Mouse (Mus musculus) neural tube, embryonic 12.5 days (tissue): ENCODE data around the gene Chrna10. TPM values are rescaled to one million over a fixed set of nuclear protein-coding genes. Genes with fewer than 3 reads are reported as not detected.

Experiments used
- ATAC-seq: fragments of 200-750 bp; cut with Nextera tagmentation; 2 replicates; pipeline ENCODE4 v1.8.0; 2017; ENCODE audit warnings: low read depth, mild to moderate bottlenecking, moderate TSS enrichment, moderate library complexity; ENCODE audit not compliant: low FRiP score
- H3K27ac ChIP-seq: fragments of 300-500 bp; sonication (generic); 2 replicates; pipeline ENCODE4 v1.5.1; 2016
- H3K27me3 ChIP-seq: fragments of 300-500 bp; sonication (generic); replicated peaks from 2 replicates; pipeline ENCODE4 v1.6.1; 2016; ENCODE audit warnings: mild to moderate bottlenecking
- H3K36me3 ChIP-seq: fragments of 300-500 bp; sonication (generic); 2 replicates; pipeline ENCODE4 v1.6.1; 2016; ENCODE audit warnings: mild to moderate bottlenecking
- H3K4me1 ChIP-seq: fragments of 300-500 bp; sonication (generic); 2 replicates; pipeline ENCODE4 v1.6.1; 2016
- H3K4me2 ChIP-seq: fragments of 300-500 bp; sonication (generic); replicated peaks from 2 replicates; pipeline ENCODE4 v1.6.1; 2016; ENCODE audit warnings: mild to moderate bottlenecking
- H3K4me3 ChIP-seq: fragments of 300-500 bp; sonication (generic); 2 replicates; pipeline ENCODE4 v1.5.1; 2016
- H3K9ac ChIP-seq: fragments of 300-500 bp; sonication (generic); 2 replicates; pipeline ENCODE4 v1.6.1; 2016; ENCODE audit warnings: mild to moderate bottlenecking
- H3K9me3 ChIP-seq: fragments of 300-500 bp; sonication (generic); 2 replicates; pipeline ENCODE4 v1.6.1; 2016; ENCODE audit warnings: mild to moderate bottlenecking
- WGBS: fragments of 180-500 bp; shearing (Covaris S2); methylation state at CpG from one replicate; pipeline ENCODE4 v1.1.7; 2016; 5-methylcytosine and 5-hydroxymethylcytosine counted together
- polyA plus RNA-seq: library from polyadenylated mRNA; unstranded; fragments of >200 nt; fragmentation: Nextera tagmentation; extraction: Ambion mirVana; gene quantifications from 2 replicates; pipeline ENCODE4 v1.2.1, GENCODE M21; 2016

Gene Chrna10
- polyA plus RNA-seq, 1 experiment from 2014 or later, result not detected

DNA sequence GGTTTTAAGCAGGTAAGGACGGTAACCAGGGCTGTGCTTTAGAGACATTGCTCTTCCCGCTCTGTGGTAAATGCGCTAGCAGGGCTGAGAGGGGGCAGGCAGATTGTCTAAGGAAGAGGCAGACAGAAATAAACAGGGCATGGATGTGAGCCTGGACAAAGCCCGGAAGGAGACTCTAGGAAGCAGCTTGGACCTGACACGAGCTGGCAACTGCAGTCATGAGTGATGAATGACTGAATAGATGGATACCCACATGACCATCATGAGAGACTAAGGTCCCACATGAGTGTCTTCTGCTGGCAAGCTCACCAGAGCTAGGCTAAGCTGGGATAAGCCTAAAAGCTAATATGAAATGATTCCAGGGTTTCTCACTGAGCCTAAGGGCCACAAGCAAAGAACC is 12.5 kb downstream of the Chrna10 start:
- Histone ChIP-seq H3K4me2 (no peak overlapping the region), H3K9me3 (no peaks in the 10 kb centered on the region), H3K4me1 (peaks cover 25% of the 10 kb centered on the region), H3K4me3 (no peak overlapping the region), H3K27me3 (no peaks in the 10 kb centered on the region), H3K36me3 (no peaks in the 10 kb centered on the region), H3K27ac (no peak overlapping the region), H3K9ac (no peak overlapping the region)
- 81% methylated on average over 5 of the region's 5 CpGs for WGBS
- no peak for ATAC-seq

DNA sequence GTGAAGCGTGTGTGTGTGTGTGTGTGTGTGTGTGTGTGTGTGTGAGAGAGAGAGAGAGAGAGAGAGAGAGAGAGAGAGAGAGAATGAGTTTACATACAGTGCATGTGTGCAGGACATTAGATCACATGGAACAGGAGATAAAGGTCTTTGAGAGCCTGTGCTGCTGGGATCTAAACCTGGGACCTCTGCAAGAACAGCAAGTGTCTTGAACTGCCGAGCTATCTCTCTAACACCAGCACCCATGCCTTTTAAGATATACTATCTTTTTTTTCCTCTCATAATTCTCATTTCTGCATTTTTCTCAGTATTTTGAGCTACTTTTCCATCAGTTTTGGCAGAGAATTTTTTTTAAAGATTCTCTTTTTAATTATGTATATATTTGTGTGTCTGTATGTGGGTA is 13.1 kb downstream of the Chrna10 start:
- Histone ChIP-seq H3K4me3 (no peak overlapping the region), H3K9ac (no peak overlapping the region), H3K9me3 (no peaks in the 10 kb centered on the region), H3K36me3 (no peaks in the 10 kb centered on the region), H3K4me2 (no peak overlapping the region), H3K27me3 (no peaks in the 10 kb centered on the region), H3K4me1 (peaks cover 25% of the 10 kb centered on the region), H3K27ac (no peak overlapping the region)
- 82% methylated on average over 2 of the region's 2 CpGs for WGBS
- ATAC-seq, result no peak

DNA sequence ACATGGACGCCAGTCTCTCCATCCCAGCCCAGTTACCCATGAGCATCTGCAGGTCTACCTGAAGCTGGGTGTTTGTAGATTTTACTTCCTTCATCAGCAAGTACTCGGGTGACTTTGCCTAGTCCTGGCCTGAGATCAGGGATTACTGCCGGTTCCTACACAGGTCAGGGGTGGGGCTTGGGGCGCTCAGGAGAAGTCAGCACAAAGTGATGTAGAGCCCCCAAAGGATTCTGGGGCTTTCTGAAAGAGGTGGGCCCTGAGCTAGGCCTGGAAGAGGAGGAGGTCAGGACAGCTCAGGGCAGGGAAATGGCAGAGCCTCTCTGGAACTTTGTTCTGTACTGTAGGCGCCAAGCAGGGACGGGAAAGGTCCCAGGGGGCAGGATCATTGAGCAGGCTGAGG is 13.9 kb downstream of the Chrna10 start:
- H3K4me2 ChIP-seq, result no peak overlapping the region
- ATAC-seq, result no peak
- no peaks in the 10 kb centered on the region for H3K36me3 ChIP-seq
- WGBS, result 46% methylated on average over 6 of the region's 6 CpGs
- no peak overlapping the region for H3K27ac ChIP-seq
- no peak overlapping the region for H3K9ac ChIP-seq
- H3K9me3 ChIP-seq, result no peaks in the 10 kb centered on the region
- H3K4me3 ChIP-seq, result no peak overlapping the region
- no peaks in the 10 kb centered on the region for H3K27me3 ChIP-seq
- H3K4me1 ChIP-seq, result peaks cover 25% of the 10 kb centered on the region

DNA sequence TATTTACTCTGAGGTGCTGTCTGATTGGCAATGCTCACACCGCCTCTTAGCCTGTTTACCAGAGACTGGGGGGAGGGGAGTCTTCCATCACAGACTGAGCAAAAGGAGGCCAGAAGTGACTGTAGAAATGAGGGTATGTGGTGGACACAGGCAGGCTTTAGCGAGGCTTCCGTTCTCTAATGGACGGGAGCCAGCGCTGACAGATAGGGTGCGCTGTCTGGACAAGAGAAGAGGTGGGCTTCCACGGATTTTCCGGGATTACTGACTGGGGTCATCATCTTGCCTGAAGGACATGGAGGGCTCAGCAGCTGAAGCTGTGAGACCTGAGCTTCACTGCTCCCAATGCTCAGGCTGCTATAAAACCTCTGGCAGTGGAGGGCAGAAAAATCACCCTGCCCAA is 14.4 kb downstream of the Chrna10 start:
- Histone ChIP-seq H3K27ac (no peak overlapping the region), H3K36me3 (no peaks in the 10 kb centered on the region), H3K4me2 (no peak overlapping the region), H3K9me3 (no peaks in the 10 kb centered on the region), H3K27me3 (no peaks in the 10 kb centered on the region), H3K4me3 (no peak overlapping the region), H3K9ac (no peak overlapping the region), H3K4me1 (peaks cover 25% of the 10 kb centered on the region)
- 38% methylated on average over 8 of the region's 8 CpGs for WGBS
- no peak for ATAC-seq

DNA sequence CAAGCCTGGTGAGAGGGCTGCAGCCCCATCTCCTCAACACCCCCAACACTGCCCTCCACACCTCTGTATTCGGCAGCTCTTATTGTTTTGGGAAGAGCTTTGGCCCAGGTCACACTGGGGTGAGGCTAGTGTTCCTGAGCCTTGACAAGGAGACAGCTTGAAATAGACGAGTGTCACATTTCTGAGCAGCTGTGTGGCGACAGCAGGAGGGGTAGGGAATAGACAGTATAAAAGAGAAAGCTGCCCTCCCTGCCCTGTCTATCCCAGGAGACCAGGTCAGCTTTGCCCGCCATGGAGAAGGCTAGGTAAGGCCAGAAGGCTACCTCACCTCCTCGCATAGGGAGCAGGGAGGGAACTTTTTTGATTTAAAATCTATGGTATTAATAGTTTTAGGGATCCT is 15.1 kb downstream of the Chrna10 start, which contains the start of gene Art1:
TSS of gene Art1 (plus strand) at position 257 of the 400 bp plus-strand sequence.
- ATAC-seq, result no peak
- H3K27ac ChIP-seq, result no peak within 1 kb of the TSS
- H3K4me2 ChIP-seq, result peak within 1 kb of the TSS; percentile 58

DNA sequence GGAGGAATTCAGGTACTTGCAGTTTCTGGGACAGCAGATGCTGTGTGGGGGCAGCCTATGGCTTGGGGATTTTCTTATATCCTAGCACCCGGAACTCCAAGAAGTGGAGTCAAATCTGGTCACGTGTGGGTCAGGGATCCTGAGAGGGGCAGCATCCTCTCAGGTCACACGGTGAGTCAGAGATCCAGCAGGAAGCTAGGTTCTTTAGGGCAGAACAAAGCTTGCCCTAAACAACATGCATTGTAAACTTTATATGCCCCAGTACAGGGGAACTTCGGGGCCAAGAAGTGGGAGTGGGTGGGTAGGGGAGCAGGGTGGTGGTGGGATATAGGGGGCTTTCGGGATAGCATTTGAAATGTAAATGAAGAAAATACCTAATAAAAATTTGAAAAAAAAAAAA is 15.8 kb downstream of the Chrna10 start:
- Histone ChIP-seq H3K9me3 (no peaks in the 10 kb centered on the region), H3K27ac (no peak overlapping the region), H3K4me3 (no peak overlapping the region), H3K36me3 (no peaks in the 10 kb centered on the region), H3K27me3 (no peaks in the 10 kb centered on the region), H3K9ac (no peak overlapping the region), H3K4me1 (peaks cover 19% of the 10 kb centered on the region), H3K4me2 (no peak overlapping the region)
- ATAC-seq, result no peak
- WGBS, result 30% methylated on average over 5 of the region's 5 CpGs

More for the DNA sequence above, 15.1 kb downstream of the Chrna10 start, which contains the start of gene Art1:
- Histone ChIP-seq H3K9me3 (no peaks in the 10 kb centered on the region), H3K36me3 (no peaks in the 10 kb centered on the region), H3K27me3 (no peaks in the 10 kb centered on the region), H3K9ac (no peak within 1 kb of the TSS), H3K4me3 (no peak within 1 kb of the TSS), H3K4me1 (peaks cover 19% of the 10 kb centered on the region)
- 33% methylated on average over 5 of the region's 5 CpGs for WGBS

DNA sequence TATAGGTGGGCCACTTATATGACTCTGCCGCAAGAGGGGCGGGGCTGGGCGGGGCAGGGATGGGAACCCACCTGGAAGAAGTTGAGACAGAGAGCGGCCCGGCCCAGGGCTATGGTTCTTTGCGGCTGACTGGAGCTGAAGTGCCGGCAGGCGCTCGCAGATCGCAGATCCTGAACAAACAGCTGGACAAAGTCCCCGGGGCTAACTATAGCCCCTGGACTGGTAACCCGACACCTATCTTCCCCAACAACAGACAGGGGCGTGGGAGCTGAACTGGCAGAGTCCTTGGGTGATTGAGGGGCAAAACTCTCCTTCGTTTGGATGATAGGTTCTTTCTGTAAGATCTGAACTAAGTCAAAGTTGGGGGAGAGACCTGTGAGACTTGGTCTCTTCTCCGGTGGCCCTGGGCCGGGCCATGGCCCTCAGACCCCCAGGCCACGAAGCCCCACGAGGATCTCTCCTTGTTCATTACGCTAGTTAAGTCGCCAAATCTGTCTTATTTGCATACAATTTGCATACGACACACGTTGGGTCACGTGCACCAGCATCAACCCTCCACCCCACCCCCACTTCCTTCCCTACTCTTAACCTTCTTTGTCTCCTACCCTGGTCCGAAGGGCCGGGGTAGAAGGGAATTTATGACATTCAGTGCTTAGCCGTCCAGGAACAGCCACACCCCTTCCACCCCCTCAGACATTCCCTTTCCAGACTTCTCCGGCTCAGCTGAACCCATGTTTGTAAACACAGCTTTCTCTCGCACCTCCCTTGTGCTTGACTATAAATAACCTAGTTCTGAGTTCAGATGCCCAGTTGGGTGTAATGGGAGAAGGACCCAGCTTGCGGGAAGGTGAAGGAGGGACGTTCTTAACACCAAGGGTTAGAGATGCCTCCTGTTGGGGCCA is 16.6 kb downstream of the Chrna10 start:
- peak; percentile 79 for ATAC-seq
- H3K4me1 ChIP-seq, result peaks cover 19% of the 10 kb centered on the region
- no peaks in the 10 kb centered on the region for H3K36me3 ChIP-seq
- H3K4me2 ChIP-seq, result peak overlapping the region; percentile 58
- no peak overlapping the region for H3K27ac ChIP-seq
- no peaks in the 10 kb centered on the region for H3K27me3 ChIP-seq
- no peak overlapping the region for H3K9ac ChIP-seq
- 3% methylated on average over 30 of the region's 30 CpGs for WGBS
- H3K4me3 ChIP-seq, result no peak overlapping the region
- no peaks in the 10 kb centered on the region for H3K9me3 ChIP-seq

DNA sequence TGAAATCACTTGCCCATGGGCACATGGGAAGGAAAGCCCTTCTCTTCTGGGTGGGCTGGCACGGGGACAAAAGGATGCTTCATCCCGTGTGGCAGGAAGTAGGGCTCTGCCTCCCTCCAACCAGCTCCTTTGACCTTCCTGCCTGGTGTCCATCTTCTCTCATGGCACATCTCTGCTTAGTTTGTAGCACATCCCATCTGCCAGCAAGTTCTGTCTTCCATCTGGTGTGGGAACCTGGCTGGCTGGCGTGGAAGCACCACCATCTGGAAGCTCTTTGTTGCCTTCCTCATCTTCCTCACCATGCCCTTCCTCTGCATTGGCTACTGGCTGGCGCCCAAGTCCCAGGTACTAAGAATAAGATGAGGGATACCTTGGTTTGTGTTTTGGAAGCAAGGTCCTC is 29.3 kb downstream of the Chrna10 start:
- peaks cover 40% of the 10 kb centered on the region for H3K36me3 ChIP-seq
- 86% methylated on average over 4 of the region's 4 CpGs for WGBS
- no peak for ATAC-seq

DNA sequence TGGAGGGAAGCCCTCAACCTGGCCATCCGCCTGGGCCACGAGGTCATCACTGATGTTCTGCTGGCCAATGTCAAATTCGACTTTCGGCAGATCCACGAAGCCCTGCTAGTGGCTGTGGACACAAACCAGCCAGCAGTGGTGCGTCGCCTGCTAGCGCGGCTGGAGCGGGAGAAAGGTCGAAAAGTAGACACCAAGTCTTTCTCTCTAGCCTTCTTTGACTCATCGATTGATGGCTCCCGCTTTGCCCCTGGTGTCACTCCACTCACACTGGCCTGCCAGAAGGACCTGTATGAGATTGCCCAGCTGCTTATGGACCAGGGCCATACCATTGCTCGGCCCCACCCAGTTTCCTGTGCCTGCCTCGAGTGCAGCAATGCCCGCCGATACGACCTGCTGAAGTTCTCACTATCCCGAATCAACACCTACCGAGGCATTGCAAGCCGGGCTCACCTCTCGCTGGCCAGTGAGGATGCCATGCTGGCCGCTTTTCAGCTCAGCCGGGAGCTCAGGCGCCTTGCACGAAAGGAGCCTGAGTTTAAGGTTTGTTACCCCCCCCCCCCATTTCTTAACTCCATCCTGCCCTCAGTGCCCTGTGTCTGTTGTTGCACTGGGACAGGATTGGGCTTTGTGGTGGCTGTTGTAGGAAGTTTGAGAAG is 32.5 kb downstream of the Chrna10 start:
- H3K9ac ChIP-seq, result no peak overlapping the region
- H3K4me2 ChIP-seq, result no peak overlapping the region
- no peak overlapping the region for H3K4me3 ChIP-seq
- H3K27ac ChIP-seq, result no peak overlapping the region
- ATAC-seq, result no peak
- H3K4me1 ChIP-seq, result no peaks in the 10 kb centered on the region
- no peaks in the 10 kb centered on the region for H3K9me3 ChIP-seq
- peaks cover 58% of the 10 kb centered on the region for H3K36me3 ChIP-seq
- 92% methylated on average over 26 of the region's 26 CpGs for WGBS
- no peaks in the 10 kb centered on the region for H3K27me3 ChIP-seq

More for the DNA sequence above, 29.3 kb downstream of the Chrna10 start:
- no peaks in the 10 kb centered on the region for H3K27me3 ChIP-seq
- no peaks in the 10 kb centered on the region for H3K4me1 ChIP-seq
- 0 out of 2 replicates have a peak, but pooled peaks cover 4% of the 10 kb centered on the region for H3K9me3 ChIP-seq
- no peak overlapping the region for H3K9ac ChIP-seq
- no peak overlapping the region for H3K4me2 ChIP-seq
- H3K4me3 ChIP-seq, result no peak overlapping the region
- H3K27ac ChIP-seq, result no peak overlapping the region

DNA sequence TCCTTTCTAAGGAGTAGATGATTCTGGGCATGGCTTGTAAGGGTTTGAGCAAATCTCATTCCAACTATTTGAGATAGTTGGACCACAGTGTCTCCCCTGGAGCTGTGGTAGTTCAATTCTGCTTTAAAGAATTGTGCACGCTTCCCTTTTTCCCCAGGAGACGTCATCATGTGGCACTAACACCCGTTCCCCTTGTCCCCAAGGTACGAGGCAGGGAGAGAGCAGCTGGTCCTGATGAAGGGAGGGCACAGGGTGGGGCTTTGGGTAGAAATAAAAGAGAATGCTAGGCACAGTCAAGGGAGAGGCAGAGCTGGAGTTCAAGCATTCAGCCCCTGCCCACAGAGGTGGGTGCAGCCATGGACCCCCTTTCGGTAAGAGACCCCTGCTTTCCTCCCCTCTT is 33.8 kb downstream of the Chrna10 start, which contains the start of gene Trpc2:
TSS of gene Trpc2 (plus strand) at position 301 of the 400 bp plus-strand sequence.
- WGBS, result 83% methylated on average over 5 of the region's 5 CpGs
- H3K4me2 ChIP-seq, result no peak within 1 kb of the TSS
- H3K4me3 ChIP-seq, result no peak within 1 kb of the TSS
- no peak within 1 kb of the TSS for H3K9ac ChIP-seq
- no peak for ATAC-seq
- H3K36me3 ChIP-seq, result peaks cover 63% of the 10 kb centered on the region
- H3K4me1 ChIP-seq, result no peaks in the 10 kb centered on the region
- H3K27ac ChIP-seq, result no peak within 1 kb of the TSS
- no peaks in the 10 kb centered on the region for H3K27me3 ChIP-seq
- no peaks in the 10 kb centered on the region for H3K9me3 ChIP-seq

DNA sequence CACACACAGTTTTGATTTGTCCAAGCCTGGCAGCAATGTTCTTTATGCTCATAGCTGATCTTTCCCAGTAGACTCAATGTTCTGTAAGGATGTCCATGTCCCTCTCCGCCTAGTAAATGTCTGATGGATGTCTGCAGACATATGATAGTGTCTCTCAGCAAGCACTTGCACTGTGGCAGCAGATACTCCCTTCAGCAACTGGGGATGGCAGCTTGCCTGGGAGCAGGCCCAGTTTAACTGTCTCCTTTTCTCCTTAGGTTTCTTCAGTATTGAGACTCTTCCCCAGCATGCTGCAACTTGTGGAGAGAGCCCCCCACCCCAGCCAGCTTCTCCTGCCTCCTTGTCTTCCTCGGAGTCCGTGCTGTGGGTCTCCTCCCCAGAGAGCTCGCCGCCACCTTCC is 34.8 kb downstream of the Chrna10 start:
- peaks cover 73% of the 10 kb centered on the region for H3K36me3 ChIP-seq
- no peak overlapping the region for H3K4me2 ChIP-seq
- H3K9ac ChIP-seq, result no peak overlapping the region
- no peak for ATAC-seq
- no peaks in the 10 kb centered on the region for H3K9me3 ChIP-seq
- no peaks in the 10 kb centered on the region for H3K4me1 ChIP-seq
- no peaks in the 10 kb centered on the region for H3K27me3 ChIP-seq
- H3K4me3 ChIP-seq, result no peak overlapping the region
- 95% methylated on average over 5 of the region's 5 CpGs for WGBS
- no peak overlapping the region for H3K27ac ChIP-seq

DNA sequence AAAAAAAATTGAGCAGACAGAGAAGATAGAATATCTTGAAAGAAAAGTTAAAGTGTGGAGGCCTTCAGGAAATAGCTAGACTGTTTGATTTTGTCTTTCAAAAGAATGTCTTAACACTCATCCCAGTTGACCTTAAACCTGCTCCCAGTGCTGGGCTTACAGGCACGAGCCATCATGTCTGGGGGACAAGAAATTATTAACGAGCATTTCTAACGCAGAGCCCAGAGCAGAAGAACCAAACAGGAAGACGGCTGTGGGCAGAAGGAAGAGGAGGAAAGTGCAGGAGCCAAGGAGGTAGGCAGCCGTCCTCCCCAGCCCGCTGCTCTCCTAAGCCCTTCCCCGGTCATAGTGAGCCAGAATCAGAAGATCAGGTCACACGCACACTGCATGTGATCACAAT is 36.3 kb downstream of the Chrna10 start:
- peaks cover 85% of the 10 kb centered on the region for H3K36me3 ChIP-seq
- H3K4me1 ChIP-seq, result no peaks in the 10 kb centered on the region
- ATAC-seq, result no peak
- no peaks in the 10 kb centered on the region for H3K9me3 ChIP-seq
- WGBS, result 96% methylated on average over 8 of the region's 8 CpGs
- no peak overlapping the region for H3K4me3 ChIP-seq
- no peak overlapping the region for H3K27ac ChIP-seq
- H3K27me3 ChIP-seq, result no peaks in the 10 kb centered on the region
- H3K4me2 ChIP-seq, result no peak overlapping the region
- no peak overlapping the region for H3K9ac ChIP-seq
